Mouse (Mus musculus): ENCODE measurements around the gene Rhbdl1.
"Not testable (repeated sequence)": the region's sequence is repeated elsewhere in the genome, so short reads cannot be mapped to it uniquely, and the experiment has no call there.

The Rhbdl1 gene

DNA sequence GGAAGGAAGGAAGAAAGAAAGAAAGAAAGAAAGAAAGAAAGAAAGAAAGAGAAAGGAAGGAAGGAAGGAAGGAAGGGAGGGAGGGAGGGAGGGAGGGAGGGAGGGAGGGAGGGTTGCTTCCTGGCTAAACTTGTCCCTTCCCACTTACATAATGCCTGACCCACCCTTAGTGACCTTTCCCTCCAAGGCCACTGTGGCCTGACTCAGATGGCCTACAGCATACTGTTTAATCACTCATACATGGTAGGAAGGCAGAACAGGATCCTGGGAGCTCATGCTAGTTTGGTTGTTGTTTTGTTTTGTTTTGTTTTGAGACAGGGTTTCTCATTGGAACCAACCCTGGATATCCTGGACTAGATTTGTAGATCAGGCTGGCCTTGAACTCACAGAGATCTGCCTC, 34.5 kb upstream of the Rhbdl1 start:
- DNase-seq: not testable (repeated sequence)

DNA sequence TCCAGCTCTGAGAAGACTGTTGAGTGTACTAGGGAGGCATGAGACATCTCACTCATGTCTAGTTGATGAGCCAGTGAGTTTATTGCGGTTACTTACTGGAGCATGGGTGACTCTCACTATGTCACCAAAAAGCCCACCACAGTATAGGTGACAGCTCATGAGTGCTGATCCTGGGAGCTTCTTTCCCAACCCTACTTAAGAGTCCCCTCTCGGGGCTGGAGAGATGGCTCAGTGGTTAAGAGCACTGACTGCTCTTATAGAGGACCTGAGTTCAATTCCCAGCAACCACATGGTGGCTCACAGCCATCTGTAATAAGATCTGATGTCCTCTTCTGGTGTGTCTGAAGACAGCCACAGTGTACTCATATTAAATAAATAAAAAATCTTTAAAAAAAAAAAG, 32.9 kb upstream of the Rhbdl1 start:
- no peak for DNase-seq

DNA sequence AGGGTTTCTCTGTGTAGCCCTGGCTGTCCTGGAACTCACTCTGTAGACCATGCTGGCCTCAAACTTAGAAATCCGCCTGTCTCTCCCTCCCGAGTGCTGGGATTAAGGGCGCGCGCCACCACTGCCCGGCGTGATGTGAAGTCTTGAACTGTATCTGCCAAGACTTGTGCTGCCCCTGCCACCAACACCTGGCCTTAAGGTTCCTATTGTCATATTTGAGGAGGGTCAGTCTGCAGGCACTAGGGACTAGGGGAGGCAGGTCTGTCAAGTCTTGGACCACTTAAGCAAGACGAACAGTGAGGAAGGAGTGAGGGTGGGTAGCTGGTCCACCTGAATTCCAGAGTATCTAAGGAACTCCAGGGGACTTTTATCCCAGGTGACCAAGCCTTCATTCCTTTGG, 32.4 kb upstream of the Rhbdl1 start:
- DNase-seq: no peak

DNA sequence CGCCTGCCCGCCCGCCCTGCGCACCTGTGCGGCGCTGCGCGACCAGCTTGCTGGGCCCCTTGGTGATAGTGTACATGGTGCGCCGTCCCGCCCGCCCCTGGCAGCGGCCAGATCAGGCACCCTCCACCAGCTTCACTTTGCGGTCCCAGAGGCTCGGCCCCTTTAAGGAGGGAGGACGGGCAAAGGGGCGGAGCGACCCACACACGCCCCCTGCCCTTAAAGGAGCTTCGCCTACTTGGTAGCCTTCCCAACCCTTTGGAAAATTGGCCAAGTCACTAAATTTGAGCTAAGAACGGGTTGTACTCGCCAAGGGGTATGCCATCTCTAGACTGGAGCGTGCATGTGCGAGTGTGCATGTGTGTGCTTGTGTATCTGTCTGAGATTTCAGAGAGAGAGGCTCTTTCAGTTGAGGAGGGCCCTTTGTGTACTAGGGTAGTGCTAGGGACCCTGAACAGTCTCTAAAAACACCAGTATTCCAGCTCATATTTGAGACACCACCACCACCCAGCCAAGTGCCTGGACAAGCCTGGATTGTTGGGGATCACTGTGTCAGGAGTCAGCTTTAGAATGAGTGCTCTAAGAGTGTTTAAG, 31.6 kb upstream of the Rhbdl1 start, which contains the start of gene Mcrip2:
Gene Mcrip2 (minus strand): TSS at position 164 of the 591 bp plus-strand sequence.
- DNase-seq: peak; percentile 80

DNA sequence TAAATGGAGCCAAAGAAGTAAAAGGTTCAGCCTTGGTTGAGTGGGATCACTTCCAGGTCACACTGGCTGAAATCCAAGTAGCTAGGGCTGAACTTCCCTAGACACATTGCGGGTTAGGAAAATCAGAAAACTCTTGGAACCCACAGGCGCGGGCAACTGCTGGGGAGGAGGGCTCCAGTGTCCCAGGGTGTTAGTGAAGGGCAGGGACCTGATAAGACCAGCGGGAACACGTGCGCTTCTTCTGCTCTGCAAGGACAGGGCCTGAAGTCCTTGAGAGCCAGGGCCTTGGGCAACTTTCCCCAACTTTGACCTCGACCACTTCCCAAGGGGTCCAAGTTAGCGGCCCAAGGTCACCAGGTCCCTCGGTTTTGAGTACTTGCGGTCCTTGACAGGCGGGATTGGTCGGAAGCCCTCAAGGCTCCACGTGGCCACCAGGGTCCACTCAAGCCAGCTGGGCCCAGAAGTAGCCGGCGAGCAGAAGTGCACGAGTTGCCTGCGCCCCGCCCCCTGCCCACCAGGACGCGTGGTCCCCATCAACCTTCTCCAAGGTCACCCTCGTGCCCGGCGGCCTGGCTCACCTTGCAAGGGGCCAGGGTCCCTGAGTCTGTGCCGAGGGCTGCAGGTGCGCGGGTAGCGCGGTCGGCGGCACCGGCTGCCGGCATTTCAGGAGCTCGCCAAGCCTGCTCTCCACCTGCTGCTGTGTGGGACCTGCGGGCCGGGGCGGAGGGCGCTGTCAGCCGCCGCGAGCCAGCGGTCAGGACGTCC, 30.9 kb upstream of the Rhbdl1 start:
- peak; percentile 45 for DNase-seq

DNA sequence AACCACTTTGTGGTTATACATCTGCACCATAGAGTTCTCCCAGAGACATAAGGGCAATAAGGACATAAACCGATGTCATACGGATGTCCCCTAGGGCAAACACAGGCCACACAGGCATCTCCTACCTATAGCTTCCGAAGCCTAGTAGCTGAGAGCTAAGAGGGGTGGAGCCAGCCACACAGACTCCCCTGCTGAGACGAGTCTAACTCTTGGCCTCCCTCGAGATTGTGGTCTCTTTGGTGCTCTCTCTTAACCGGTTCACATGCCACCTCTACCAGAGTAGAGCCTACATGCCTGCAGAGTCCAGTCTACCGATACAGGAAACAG, 30.4 kb upstream of the Rhbdl1 start:
- DNase-seq: peak; percentile 30

DNA sequence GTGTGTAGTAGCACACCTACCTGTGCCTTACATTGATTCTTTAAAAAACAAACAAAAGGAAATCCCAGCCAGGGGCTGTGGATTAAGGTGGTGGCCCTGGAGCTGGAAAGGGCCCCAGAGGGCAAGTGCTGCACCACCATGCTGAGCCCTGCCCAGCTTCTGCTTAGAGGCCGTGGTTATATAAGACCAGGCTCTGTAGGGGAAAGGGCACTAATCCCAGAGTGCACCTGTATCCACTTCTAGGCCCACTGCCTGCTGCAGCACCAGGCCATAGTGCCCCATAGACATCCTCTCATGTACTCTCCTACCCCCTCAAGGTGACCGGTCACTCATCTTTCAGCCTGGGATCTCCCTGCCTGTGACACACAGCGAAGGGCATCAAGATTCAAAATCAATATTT, 29.1 kb upstream of the Rhbdl1 start:
- no peak for DNase-seq

DNA sequence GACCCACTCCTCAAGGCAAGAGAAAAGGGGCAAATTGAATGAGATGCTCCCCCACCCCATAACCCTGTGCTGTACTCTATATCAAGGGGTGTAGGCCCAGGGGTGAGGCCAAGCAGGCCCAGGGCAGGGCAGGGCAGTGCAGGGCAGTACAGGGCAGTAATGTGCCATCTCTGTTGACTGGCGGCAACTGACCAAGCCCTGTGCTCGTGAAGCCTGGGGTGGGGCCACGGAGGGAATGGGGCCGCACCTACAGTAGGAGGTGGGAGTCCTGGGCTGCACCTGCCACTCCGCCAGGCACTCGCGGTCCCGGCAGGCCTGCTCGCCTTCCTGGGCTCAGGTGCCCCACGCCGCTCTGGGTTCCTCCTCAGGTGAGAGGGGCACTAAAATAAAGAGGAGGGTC, 28.2 kb upstream of the Rhbdl1 start:
- no peak for DNase-seq

DNA sequence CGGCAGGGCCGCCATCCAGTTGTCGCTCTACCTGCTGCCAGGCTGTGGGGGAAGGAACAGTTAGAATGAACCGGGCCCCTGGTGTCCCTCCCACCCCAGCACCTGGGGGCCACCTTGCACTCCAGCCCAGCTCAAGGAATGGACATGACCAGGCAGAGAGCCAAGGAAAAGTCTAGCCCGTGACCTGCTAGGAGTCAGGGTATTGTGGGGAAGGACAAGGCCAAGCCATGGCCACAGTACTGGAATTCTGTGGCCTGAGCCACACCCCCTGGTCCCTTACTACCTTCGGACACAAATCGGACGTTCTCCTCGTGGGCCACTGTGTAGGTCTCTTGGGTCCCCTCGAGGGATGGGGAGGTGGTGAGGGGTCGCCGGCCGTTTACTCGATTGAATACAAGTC, 27.2 kb upstream of the Rhbdl1 start:
- no peak for DNase-seq

DNA sequence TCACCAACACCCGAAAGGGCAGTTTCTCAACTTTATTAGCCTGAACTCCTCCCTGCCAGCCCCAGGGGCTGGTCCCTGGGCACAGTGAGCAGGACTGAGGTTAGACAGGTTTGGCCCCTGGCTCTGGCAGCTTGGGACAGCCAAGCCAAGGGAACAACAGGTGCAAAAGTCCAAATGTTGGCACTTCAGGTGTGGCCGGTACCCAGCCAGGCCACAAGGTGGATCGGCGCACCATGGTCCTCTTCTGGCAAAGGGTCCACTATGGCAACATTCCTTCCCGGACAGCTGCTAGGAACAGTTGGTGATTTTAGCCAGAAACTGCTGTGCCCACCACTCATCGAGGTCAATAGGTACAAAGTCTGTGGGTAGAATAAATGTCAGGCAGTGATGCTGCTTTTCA, 26.6 kb upstream of the Rhbdl1 start:
- DNase-seq: no peak

DNA sequence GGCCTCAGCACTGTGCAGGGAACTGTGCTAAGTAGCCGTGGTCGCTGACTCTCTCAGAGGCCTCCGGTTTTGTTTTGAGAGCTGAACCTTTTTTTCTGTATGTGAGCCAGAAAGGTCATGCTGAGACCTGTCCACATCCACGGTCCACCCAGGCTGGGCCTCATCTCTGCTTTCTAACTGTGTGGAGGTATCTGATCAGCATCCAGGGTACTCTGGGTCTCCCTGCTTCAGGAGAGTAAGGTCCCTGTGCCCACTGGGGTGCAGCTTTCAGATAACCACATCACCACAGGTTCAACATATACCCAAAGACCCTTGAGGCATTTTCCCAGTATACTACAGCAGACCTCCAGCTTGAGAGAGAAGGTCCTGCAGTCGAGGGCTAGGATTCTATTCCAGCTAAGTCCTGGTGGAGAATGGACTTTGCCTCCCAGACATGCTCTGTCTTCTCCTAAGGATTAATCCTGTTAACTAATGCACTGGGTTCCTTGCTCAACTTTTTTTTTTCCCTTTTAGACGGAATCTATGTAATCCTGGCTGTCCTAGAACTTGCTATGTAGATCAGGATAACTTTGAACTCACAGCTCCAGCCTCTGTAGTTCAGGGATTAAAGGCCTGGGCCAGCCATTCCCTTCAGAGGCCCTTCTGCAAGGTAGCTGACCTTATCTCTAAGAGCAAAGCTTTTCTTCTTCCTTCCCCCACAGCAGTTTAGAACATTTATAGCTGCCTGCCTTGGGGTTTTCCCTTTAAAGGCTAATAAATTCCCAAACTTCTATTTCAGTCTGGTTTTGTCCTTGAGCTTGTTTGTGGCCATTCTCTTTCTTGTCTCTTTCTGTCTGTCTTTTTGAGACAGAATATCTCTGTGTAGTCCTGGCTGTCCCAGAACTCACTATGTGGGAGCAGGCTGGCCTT, 24.9 kb upstream of the Rhbdl1 start:
- DNase-seq: no peak

DNA sequence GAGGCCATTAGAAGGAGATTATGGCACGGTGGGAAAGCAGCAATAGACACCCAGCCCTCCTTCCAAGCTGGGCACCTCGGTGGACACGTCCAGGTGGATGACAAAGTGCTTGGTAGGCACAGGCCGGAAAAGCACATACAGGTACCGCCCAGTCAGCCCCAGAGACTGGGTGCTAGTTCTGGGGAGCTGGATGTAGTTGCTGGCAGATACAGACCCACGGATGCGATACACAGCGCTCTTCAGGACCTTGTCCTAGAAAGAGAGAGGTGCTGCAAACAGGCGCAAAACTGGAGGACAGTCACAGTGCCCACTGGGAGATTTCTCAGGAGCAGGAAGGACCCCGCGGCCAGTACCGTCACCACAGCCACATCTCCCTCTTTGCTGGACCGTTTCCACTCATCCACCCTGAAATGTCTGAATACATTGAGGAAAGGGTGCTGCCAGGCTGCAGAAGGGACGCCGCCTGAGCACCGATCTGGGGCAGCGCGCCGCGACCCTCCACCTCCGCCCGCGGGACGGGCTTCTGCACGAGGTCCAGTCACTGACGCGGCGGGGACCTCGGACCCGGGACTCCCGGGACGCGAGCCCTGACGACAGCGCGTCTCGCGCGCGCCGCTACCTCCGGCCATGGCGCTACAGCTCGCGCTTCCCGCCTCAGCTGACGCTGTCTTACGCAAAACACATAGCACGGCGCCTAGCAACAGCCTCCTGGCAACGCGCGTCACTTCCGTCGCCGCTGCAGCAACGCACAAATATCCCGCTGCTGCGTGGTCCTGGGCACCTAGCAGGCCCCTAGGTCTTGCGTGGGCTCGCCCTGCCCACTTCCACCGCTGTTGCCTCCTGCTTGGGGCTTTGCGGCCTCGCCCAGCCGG, 24.0 kb upstream of the Rhbdl1 start, which contains the start of gene Wdr90:
Gene Wdr90 (minus strand): TSS at position 670 of the 872 bp plus-strand sequence.
- DNase-seq: peak; percentile 88

DNA sequence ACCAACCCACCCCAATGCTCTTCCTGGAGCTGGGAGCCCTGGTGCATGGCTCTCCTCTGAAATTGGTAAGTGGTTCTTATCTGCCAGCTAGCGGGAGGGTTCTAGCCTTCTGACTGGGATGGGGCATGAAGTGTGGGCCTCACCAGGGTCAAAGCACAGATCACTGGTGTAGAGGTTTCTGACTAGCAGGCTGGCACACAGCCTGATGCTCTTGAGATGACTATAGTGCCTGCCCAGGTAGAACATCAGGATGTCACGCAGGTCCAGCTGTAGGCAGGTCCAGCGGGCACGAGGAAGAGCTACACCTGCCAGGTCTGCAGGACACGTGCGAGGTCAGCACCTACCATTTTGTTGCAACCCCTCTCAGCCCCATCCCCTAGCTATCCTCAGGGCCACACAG, 23.1 kb upstream of the Rhbdl1 start:
- DNase-seq: no peak

DNA sequence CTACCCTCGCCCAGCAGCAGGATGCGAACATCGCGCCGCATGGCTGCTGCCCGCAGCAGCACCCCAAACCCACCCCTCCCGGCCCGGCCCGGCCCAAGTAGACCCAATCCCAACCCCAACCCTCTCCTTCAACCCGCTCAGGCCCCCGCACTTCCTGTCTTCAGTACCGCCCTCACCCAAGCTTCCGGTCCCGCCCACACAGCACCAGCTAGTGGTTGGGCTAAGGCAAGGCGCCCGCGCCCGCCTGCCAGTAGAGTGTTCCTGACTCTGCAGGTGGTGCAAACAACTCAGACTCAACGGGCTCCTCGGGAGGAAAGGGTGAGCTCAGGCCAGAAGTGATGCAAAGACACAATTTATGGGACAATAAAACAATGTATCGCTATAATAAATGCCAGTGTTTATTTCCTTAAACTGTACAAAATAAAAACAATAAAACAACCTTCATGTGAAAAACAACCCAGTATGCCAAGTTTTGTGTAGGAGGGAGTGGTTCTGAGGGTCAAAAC, 7.4 kb upstream of the Rhbdl1 start, which contains the start of gene Rhot2:
Gene Rhot2 (minus strand): TSS at position 456 of the 506 bp plus-strand sequence.
- peak; percentile 96 for DNase-seq

DNA sequence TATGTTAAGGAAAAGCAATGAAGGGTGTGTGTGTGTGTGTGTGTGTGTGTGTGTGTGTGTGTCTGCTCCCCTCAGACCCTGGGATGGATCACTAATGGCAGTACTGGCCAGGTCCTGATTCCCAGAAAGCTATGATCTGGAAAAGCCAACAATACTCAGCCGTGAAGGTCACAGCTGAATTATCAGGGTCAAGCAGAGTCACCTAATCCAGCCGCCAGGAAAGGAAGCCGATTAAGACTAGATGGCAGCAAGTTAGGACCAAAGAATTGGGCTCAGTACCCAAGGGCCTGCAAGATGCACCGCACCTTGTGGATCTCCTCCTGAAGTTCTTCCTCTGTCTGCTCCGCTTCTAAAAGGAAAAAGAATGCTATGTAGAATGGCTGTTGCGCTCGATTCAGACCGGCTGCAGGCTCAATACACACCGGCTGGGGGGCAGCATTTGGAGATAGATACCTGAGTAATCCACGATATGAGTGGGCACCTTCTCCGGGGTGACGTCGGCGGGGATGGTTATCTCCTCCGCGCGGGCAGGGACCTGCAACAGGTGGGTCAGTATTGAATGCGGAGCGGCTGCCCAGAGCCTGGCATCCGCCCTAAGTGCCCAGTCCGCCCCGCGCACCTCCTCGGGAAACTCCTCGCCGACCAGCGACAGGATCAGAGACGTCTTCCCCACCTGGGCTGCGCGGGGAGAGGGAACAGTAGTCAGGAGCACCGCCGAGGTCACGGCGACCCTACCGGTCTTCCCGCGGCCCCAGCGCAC, 6.7 kb upstream of the Rhbdl1 start:
- peak; percentile 65 for DNase-seq

DNA sequence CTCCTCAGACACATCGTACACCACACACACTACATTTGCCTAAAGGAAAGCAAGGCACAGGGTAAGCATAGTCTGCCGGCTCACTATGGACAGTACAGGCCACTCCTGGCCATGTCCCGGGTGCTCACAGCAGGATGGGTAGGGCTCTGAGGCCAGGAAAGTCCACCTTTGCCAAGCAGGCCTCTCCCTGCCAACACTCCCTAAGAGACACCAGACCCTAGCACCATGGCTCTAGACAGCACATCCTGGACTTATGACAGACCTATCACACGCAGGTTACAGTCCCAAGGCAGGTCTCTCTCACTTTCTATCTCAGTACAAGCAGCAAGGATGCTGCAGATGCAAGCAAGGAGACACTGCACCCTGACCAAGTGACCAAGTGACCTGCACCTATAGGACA, 6.0 kb upstream of the Rhbdl1 start:
- DNase-seq: no peak

DNA sequence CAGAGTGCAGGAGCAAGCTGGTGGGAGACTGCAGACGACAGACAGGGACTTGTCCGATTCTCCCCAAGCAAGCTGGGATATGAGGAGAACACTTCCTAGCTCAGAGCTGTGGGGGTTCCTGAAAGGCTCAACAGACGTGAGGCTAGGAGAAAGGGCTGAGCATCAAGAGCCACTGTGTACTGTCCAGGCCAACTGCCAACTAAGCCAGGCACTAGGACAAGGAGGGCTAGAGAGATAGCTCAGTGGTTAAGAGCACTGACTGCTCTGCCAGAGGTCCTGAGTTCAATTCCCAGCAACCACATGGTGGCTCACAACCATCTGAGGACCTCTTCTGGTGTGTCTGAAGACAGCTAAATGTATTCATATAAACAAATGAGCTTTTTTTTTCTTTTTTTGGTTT, 5.4 kb upstream of the Rhbdl1 start:
- DNase-seq: no peak

DNA sequence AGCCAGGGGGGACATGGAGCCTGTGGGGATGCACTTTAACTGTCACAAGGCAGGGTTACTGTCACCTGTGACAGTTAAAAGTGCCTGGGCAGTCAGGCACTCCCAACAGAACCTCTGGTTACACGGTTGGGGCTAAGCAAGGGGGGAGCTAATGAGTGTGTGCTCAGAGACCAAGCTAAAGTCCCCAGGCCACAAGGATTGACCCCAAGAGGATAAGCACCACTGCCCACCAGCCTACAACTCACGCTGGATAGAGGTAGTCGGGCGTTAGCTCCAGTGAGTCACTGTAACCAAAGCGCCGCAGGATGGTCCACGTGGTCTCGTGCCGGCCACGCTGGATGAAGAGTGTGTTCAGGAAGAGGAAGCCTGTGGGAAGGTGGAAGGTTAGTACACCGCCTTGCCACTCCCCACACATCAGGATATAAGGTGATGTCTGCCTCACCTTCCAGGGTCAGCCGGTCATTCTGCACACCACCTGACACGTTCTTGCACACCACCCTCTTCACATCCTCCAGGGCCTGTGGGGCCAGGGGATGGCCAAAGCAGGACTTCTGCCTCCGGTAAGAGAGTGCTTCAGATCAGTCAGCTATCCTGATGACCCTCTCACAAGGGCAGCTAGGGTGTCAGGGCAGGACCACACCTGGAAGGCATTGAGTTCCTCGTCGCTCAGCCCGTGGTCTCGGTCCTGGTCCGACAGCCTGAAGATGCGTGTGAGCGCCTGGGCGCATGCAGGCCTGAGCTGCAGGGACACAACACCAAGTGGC, 4.2 kb upstream of the Rhbdl1 start, which contains the start of gene Gm20683:
Gene Gm20683 (minus strand): TSS at position 647 of the 764 bp plus-strand sequence.
- no peak for DNase-seq

DNA sequence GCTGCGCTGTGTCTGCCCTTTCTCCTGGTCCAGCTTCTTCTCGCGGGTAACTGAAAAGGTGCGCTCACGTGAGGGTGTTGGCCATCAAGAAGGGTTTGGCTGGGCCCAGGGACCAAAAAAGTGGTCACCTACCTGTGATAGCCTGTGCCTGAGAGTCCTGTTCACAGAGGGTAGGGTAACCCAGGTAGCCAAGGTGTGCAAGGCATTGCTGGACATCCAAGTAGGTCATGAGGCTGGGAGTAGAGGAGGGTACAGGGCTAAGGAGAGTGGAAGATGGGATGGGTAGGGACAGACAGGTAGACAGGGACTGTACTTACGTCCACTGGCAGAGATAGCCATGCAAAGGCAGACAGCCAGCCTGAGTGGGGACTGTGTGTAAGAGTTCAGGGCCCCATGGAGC, 3.4 kb upstream of the Rhbdl1 start:
- DNase-seq: no peak

DNA sequence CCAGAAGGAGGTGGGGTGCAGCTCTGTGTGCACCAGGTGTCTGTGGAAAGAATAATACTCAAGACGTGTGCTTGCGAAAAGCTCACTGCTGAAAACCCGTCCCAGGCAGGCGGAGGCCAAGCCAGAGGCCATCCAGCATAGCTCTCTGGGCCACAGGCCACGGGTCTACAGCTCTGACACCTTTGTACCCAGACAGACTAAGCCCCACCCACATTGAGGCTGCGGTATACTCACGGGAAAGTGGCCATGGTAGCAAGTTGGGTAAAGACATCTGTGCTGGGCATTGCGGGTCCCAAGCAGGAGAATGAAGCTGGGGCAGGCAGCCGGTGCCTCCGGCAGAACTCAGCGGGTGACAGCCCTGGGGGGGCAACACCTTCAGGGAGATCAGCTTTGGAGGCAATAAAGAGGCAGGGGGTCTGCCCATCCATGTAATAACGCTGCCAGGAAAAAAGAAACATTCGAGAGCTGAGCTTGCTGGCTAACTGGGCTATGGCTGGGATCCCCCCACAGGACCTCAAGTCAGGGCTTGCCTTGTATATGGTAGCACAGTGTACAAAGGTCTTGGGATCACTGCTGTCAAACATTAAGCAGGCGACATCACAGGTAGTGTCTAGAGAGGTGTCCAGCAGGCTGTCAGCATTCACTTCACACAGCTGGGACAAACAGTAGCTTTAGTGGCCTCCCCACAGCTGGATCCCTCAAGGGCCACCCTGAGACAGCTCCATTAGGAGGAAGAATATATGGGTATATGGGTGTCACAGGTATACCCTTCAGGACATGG, 2.5 kb upstream of the Rhbdl1 start:
- peak; percentile 32 for DNase-seq

Data from liver (tissue).